Mouse (Mus musculus) CH12.LX (cell line): ENCODE measurements around the gene Atp4b. TPM values are rescaled to one million over a fixed set of nuclear protein-coding genes. Genes with fewer than 3 reads are reported as not detected.

Source experiments
- DNase-seq: peaks from one replicate; pipeline ENCODE4 v3.0.0-alpha.2; 2013; ENCODE audit errors: extremely low read depth
- H3K27ac ChIP-seq: 2 replicates; pipeline ENCODE4 v1.5.1; 2012; ENCODE audit warnings: low read depth, mild to moderate bottlenecking, control low read depth, moderate library complexity; ENCODE audit not compliant: insufficient read depth
- H3K27me3 ChIP-seq: replicated peaks from 2 replicates; pipeline ENCODE3; 2012; ENCODE audit warnings: inconsistent platforms
- H3K36me3 ChIP-seq, 2 experiments: replicated peaks in 1 of 2; 2 replicates each; pipeline versions ENCODE3 to v1.6.1; 2012; ENCODE audit warnings: inconsistent platforms in 1 of 2, low read length in 1 of 2, mild to moderate bottlenecking in 1 of 2, mixed read lengths in 1 of 2, moderate library complexity in 1 of 2; ENCODE audit not compliant: control insufficient read depth in 1 of 2, insufficient read depth in 1 of 2
- H3K4me1 ChIP-seq, 2 experiments: 2 replicates each; pipeline ENCODE4 v1.6.1; 2012; ENCODE audit warnings: inconsistent platforms in 1 of 2, moderate library complexity in 1 of 2; ENCODE audit not compliant: insufficient read depth in 2 of 2, control insufficient read depth in 1 of 2
- H3K4me2 ChIP-seq: 2 replicates; pipeline ENCODE4 v1.6.1; 2012; ENCODE audit warnings: low read depth, mild to moderate bottlenecking, control low read depth; ENCODE audit not compliant: poor library complexity, insufficient read depth, severe bottlenecking
- H3K4me3 ChIP-seq, 3 experiments: fragments of 150-350 bp in 1 of 3; sonication (generic) in 1 of 3; replicated peaks in 1 of 3; 2 replicates each; pipeline versions ENCODE3 to v1.5.1; 2011 to 2012; ENCODE audit warnings: low read depth in 2 of 3, low read length in 2 of 3, mild to moderate bottlenecking in 2 of 3, moderate library complexity in 2 of 3, control low read depth in 1 of 3, improper control_type of control experiment in 1 of 3, inconsistent platforms in 1 of 3, mixed read lengths in 1 of 3; ENCODE audit not compliant: poor library complexity in 1 of 3
- H3K79me2 ChIP-seq: replicated peaks from 2 replicates; pipeline ENCODE4 v1.6.1; 2012; ENCODE audit warnings: mild to moderate bottlenecking, moderate library complexity; ENCODE audit not compliant: control insufficient read depth, poor library complexity, insufficient read depth, severe bottlenecking; ENCODE audit errors: extremely low read depth
- H3K9ac ChIP-seq: 2 replicates; pipeline ENCODE4 v1.6.1; 2012; ENCODE audit warnings: low read depth, mild to moderate bottlenecking, control low read depth, moderate library complexity; ENCODE audit not compliant: insufficient read depth
- H3K9me3 ChIP-seq: replicated peaks from 2 replicates; pipeline ENCODE3; 2012; ENCODE audit warnings: low read length, inconsistent platforms, mixed read lengths
- BHLHE40 ChIP-seq: IDR thresholded peaks from 2 replicates; pipeline ENCODE4 v1.6.1; 2011; ENCODE audit warnings: mild to moderate bottlenecking, low read depth, low read length, improper control_type of control experiment
- CHD1 ChIP-seq: IDR thresholded peaks from 2 replicates; pipeline ENCODE4 v1.6.1; 2012; ENCODE audit warnings: low read depth, low read length, improper control_type of control experiment, inconsistent platforms
- CHD2 ChIP-seq: IDR thresholded peaks from 2 replicates; pipeline ENCODE4 v1.6.1; 2011; ENCODE audit warnings: low read length, improper control_type of control experiment
- E2F4 ChIP-seq: IDR thresholded peaks from 2 replicates; pipeline ENCODE4 v1.6.1; 2011; ENCODE audit warnings: low read depth, low read length, improper control_type of control experiment; ENCODE audit not compliant: insufficient replicate concordance
- ELF1 ChIP-seq: IDR thresholded peaks from 2 replicates; pipeline ENCODE4 v1.6.1; 2014; ENCODE audit warnings: low read depth, mild to moderate bottlenecking, inconsistent platforms, low read length, improper control_type of control experiment
- EP300 ChIP-seq: IDR thresholded peaks from 2 replicates; pipeline ENCODE4 v1.6.1; 2011; ENCODE audit warnings: low read length, improper control_type of control experiment
- ETS1 ChIP-seq: conservative IDR thresholded peaks from 2 replicates; pipeline ENCODE4 v1.6.1; 2012; ENCODE audit warnings: low read depth, mild to moderate bottlenecking, inconsistent platforms, low read length, improper control_type of control experiment, moderate library complexity
- GABPA ChIP-seq: IDR thresholded peaks from 2 replicates; pipeline ENCODE4 v1.6.1; 2012; ENCODE audit warnings: low read depth, low read length, improper control_type of control experiment, inconsistent platforms; ENCODE audit not compliant: insufficient replicate concordance
- HCFC1 ChIP-seq: IDR thresholded peaks from 2 replicates; pipeline ENCODE4 v1.6.1; 2012; ENCODE audit warnings: low read depth, mild to moderate bottlenecking, inconsistent platforms, low read length, improper control_type of control experiment
- IRF4 ChIP-seq: IDR thresholded peaks from 2 replicates; pipeline ENCODE4 v1.6.1; 2014; ENCODE audit warnings: low read depth, mild to moderate bottlenecking, inconsistent platforms, low read length, improper control_type of control experiment
- JUN ChIP-seq: IDR thresholded peaks from 2 replicates; pipeline ENCODE4 v1.6.1; 2011; ENCODE audit warnings: low read depth, mild to moderate bottlenecking, low read length, improper control_type of control experiment, moderate library complexity; ENCODE audit not compliant: insufficient read depth
- MAX ChIP-seq: IDR thresholded peaks from 2 replicates; pipeline ENCODE4 v1.6.1; 2011; ENCODE audit warnings: low read length, improper control_type of control experiment
- MAZ ChIP-seq: IDR thresholded peaks from 2 replicates; pipeline ENCODE4 v1.6.1; 2012; ENCODE audit warnings: low read depth, mild to moderate bottlenecking, inconsistent platforms, low read length, improper control_type of control experiment, moderate library complexity
- MEF2A ChIP-seq: IDR thresholded peaks from 2 replicates; pipeline ENCODE4 v1.6.1; 2014; ENCODE audit warnings: low read depth, mild to moderate bottlenecking, inconsistent platforms, low read length, improper control_type of control experiment, borderline replicate concordance
- MXI1 ChIP-seq: IDR thresholded peaks from 2 replicates; pipeline ENCODE4 v1.6.1; 2011; ENCODE audit warnings: mild to moderate bottlenecking, low read depth, low read length, improper control_type of control experiment
- MYC ChIP-seq: IDR thresholded peaks from 2 replicates; pipeline ENCODE4 v1.6.1; 2011; ENCODE audit warnings: low read depth, mild to moderate bottlenecking, improper control_type of control experiment, low read length
- NELFE ChIP-seq: IDR thresholded peaks from 2 replicates; pipeline ENCODE4 v1.6.1; 2011; ENCODE audit warnings: low read depth, low read length, improper control_type of control experiment
- PAX5 ChIP-seq: IDR thresholded peaks from 2 replicates; pipeline ENCODE4 v1.6.1; 2012; ENCODE audit warnings: low read length, inconsistent platforms, mixed read lengths
- POLR2AphosphoS2 ChIP-seq: IDR thresholded peaks from 2 replicates; pipeline ENCODE4 v1.6.1; 2011; ENCODE audit warnings: low read depth, low read length, improper control_type of control experiment
- RAD21 ChIP-seq: IDR thresholded peaks from 2 replicates; pipeline ENCODE4 v1.6.1; 2011; ENCODE audit warnings: low read depth, mild to moderate bottlenecking, low read length, improper control_type of control experiment, moderate library complexity
- RCOR1 ChIP-seq: conservative IDR thresholded peaks from 2 replicates; pipeline ENCODE4 v1.6.1; 2012; ENCODE audit warnings: low read depth, mild to moderate bottlenecking, inconsistent platforms, low read length, improper control_type of control experiment
- SIN3A ChIP-seq: IDR thresholded peaks from 2 replicates; pipeline ENCODE4 v1.6.1; 2012; ENCODE audit warnings: low read length, improper control_type of control experiment, inconsistent platforms
- TCF12 ChIP-seq: IDR thresholded peaks from 2 replicates; pipeline ENCODE4 v1.6.1; 2014; ENCODE audit warnings: low read depth, mild to moderate bottlenecking, inconsistent platforms, low read length, improper control_type of control experiment
- UBTF ChIP-seq: IDR thresholded peaks from 2 replicates; pipeline ENCODE4 v1.6.1; 2012; ENCODE audit warnings: low read depth, mild to moderate bottlenecking, inconsistent platforms, low read length, improper control_type of control experiment, moderate library complexity
- USF1 ChIP-seq: IDR thresholded peaks from 2 replicates; pipeline ENCODE4 v1.6.1; 2014; ENCODE audit warnings: low read depth, mild to moderate bottlenecking, inconsistent platforms, low read length, improper control_type of control experiment
- USF2 ChIP-seq: conservative IDR thresholded peaks from 2 replicates; pipeline ENCODE4 v1.6.1; 2011; ENCODE audit warnings: low read depth, low read length, improper control_type of control experiment
- ZC3H11A ChIP-seq: IDR thresholded peaks from 2 replicates; pipeline ENCODE4 v1.6.1; 2012; ENCODE audit warnings: low read depth, mild to moderate bottlenecking, inconsistent platforms, low read length, improper control_type of control experiment
- ZKSCAN1 ChIP-seq: IDR thresholded peaks from 2 replicates; pipeline ENCODE4 v1.6.1; 2012; ENCODE audit warnings: low read depth, inconsistent platforms, low read length, improper control_type of control experiment, borderline replicate concordance
- ZMIZ1 ChIP-seq: IDR thresholded peaks from 2 replicates; pipeline ENCODE4 v1.6.1; 2012; ENCODE audit warnings: low read depth, mild to moderate bottlenecking, inconsistent platforms, low read length, improper control_type of control experiment
- ZNF384 ChIP-seq: IDR thresholded peaks from 2 replicates; pipeline ENCODE4 v1.6.1; 2012; ENCODE audit warnings: low read depth, low read length, improper control_type of control experiment, inconsistent platforms
- dilution Hi-C: fragments of 300-500 bp; cut with MboI; formaldehyde crosslinking; loops from 2 replicates; pipeline ENCODE4 v1.14.3; 2020; ENCODE audit warnings: low sequenced_read_pairs; ENCODE audit not compliant: extremely low pct_unique_long_range_greater_than_20kb, extremely low pct_ligation_motif_present
- in situ Hi-C: fragments of 300-500 bp; cut with MboI; formaldehyde crosslinking; loops from 3 replicates; pipeline ENCODE4 v1.14.3; 2019; ENCODE audit warnings: low sequenced_read_pairs, low pct_ligation_motif_present, low pct_unique_long_range_greater_than_20kb, mixed read lengths
- polyA plus RNA-seq: library from polyadenylated mRNA; unstranded; fragments of >175 nt; gene quantifications from 2 replicates; pipeline ENCODE4 v1.2.1, GENCODE M21; 2012; ENCODE audit warnings: low read depth; ENCODE audit not compliant: insufficient read length
- total RNA-seq, 2 experiments: library from RNA; depleted of rRNA; stranded (reverse); fragments of 300-350 nt in 1 of 2; fragments of >200 nt in 1 of 2; gene quantifications; 2 replicates each; pipeline ENCODE4 v1.2.3; 2012 to 2014

Gene Atp4b
- total and polyA plus RNA-seq, 3 experiments = not detected

DNA sequence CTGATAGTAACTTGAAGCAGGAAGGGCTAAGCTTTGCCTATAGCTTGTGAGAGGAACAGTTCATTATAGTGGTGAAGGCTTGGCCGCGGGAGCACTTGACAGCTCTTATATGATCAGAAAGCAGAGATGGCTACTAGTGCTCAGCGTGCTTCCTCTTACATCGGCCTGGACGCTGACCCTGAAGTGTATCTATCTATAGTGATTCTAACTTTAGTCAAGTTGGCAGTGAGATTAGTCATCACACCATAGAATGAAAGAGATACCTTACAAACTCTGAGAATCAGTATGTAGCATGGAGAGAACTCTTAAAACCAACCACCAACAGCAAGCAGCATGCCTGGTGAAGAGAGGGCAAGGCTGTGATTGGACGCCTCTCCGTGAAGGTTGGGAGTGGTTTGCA, 15.0 kb downstream of the Atp4b start:
- no peak for DNase-seq
- no peak overlapping the region for H3K4me3 ChIP-seq
- in situ Hi-C loops (loop anchor here (5.0 kb wide), 1 partner anchor 39 kb away; no protein-coding TSS in a partner anchor), dilution Hi-C loops (no loop called here)
- H3K36me3 ChIP-seq = peaks cover 25 to 29% of the 10 kb centered on the region in 2 experiments
- no peaks in the 10 kb centered on the region for H3K27me3 ChIP-seq
- H3K4me2 ChIP-seq = no peak overlapping the region
- H3K27ac ChIP-seq = peak overlapping the region; percentile 26; the same call in 1 of the 2 replicates
- H3K4me1 ChIP-seq = peaks cover 16 to 20% of the 10 kb centered on the region in 2 experiments; a peak in 3 of 4 replicates
- TF ChIP-seq EP300 (peak; percentile 58), POLR2AphosphoS2 (no peak), MYC (no peak), ZKSCAN1 (no peak), PAX5 (no peak), MXI1 (no peak), HCFC1 (no peak), RCOR1 (no peak), IRF4 (no peak), BHLHE40 (peak; percentile 12; the same call in 1 of the 2 replicates), TCF12 (no peak), RAD21 (no peak), NELFE (no peak), MEF2A (peak; percentile 70; the same call in 1 of the 2 replicates), ZC3H11A (no peak), USF2 (no peak), E2F4 (no peak), JUN (0 out of 2 replicates have a peak, but pooled peaks have one; percentile 24), CHD1 (no peak), GABPA (no peak)
- no peak overlapping the region for H3K9ac ChIP-seq
- H3K79me2 ChIP-seq = no peaks in the 10 kb centered on the region; the same call in 1 of the 2 replicates
- no peaks in the 10 kb centered on the region for H3K9me3 ChIP-seq

GRCm38 (mm10) chr8:13373151-13373662, 23.4 kb downstream of the Atp4b start:
- no peak overlapping the region for H3K4me3 ChIP-seq
- H3K79me2 ChIP-seq = peaks cover 11% of the 10 kb centered on the region
- in situ Hi-C loops (no loop called here), dilution Hi-C loops (no loop called here)
- peaks cover 28 to 58% of the 10 kb centered on the region in 2 experiments for H3K4me1 ChIP-seq
- H3K4me2 ChIP-seq = peak overlapping the region; percentile 52
- H3K27me3 ChIP-seq = no peaks in the 10 kb centered on the region
- H3K36me3 ChIP-seq = peaks cover 77 to 90% of the 10 kb centered on the region in 2 experiments
- H3K9me3 ChIP-seq = no peaks in the 10 kb centered on the region
- peak; percentile 87 for DNase-seq
- peak overlapping the region; percentile 94 for H3K27ac ChIP-seq
- no peak overlapping the region for H3K9ac ChIP-seq
- TF ChIP-seq MAX (peak; percentile 59; the same call in 1 of the 2 replicates), CHD1 (peak; percentile 76; the same call in 1 of the 2 replicates), MYC (peak; percentile 76; the same call in 1 of the 2 replicates), ZMIZ1 (no peak), MAZ (no peak), E2F4 (no peak), USF1 (no peak), ELF1 (no peak), SIN3A (peak; percentile 83), UBTF (peak; percentile 91), ETS1 (peak; percentile 94), NELFE (no peak), ZKSCAN1 (no peak), ZC3H11A (no peak), MXI1 (peak; percentile 87), ZNF384 (no peak), POLR2AphosphoS2 (no peak), CHD2 (no peak), IRF4 (peak; percentile 93), USF2 (no peak)
